Mouse (Mus musculus): ENCODE data around the gene Iqck.

The Iqck gene

GRCm38 (mm10) chr7:118914561-118915165 is 59.1 kb downstream of the Iqck start:
- no peak for DNase-seq

DNA sequence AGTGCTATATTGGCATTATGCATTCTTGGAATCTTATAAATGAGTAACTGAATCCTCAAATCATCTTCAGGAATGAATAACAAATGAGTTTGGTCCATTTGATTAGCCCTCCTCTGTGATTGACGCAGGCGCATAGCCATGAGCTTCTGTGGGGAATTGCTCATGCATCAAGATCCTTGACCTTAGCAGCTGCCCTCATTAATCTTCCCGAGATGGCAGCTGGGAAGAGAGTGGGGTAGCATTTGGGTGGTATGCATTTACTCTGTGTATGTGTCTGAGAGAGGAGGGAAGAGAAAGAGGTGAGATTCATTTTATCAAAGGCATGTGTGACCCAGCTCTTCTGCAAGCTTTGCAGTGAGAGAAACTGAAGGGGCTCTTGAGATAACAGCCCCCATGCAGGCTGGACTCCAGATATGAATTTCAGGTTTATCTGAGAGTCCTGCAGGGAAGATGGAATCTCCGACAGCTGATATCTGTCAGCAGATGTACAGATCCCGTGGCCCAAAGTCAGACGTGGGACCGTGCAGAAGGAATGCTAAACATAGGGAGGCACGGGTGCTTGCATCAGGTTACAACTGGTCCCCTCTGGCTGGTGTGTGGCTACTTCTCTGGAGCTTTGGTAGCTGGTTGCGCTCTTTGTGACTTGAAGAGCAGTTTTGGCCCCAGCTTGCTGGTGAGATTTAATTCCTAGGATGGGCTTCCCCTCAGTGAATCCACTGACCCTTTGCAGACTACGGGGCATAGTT is 63.9 kb downstream of the Iqck start:
- DNase-seq, result no peak

- peak; percentile 9 to 15 for DNase-seq
Observed at GRCm38 (mm10) chr7:118922441-118923202, 67.1 kb downstream of the Iqck start.

DNA sequence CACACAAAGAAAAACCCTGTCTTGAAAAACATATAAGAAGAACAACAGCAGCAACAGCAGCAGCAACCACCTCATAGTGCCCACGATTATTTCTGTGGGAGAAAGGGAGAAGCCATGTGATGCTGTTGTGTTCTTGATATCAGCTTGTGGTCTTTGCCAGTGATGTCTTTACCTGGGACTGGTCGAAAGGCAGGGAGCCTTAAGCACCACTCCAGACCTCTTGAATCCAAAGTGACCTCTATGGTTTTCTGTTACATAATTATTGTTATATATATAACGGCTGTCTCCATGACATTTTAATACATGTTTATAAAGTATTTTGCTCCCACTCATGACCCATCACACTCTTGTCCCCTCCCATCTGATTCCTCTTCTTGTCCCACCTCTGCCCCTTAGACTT is 70.0 kb downstream of the Iqck start:
- DNase-seq, result no peak

GRCm38 (mm10) chr7:118926516-118927260 is 71.1 kb downstream of the Iqck start:
- DNase-seq, result no peak

- DNase-seq, result no peak
Observed at GRCm38 (mm10) chr7:118927279-118927678, 71.7 kb downstream of the Iqck start.

- no peak for DNase-seq
Observed at GRCm38 (mm10) chr7:118928316-118928715, 72.8 kb downstream of the Iqck start.

DNA sequence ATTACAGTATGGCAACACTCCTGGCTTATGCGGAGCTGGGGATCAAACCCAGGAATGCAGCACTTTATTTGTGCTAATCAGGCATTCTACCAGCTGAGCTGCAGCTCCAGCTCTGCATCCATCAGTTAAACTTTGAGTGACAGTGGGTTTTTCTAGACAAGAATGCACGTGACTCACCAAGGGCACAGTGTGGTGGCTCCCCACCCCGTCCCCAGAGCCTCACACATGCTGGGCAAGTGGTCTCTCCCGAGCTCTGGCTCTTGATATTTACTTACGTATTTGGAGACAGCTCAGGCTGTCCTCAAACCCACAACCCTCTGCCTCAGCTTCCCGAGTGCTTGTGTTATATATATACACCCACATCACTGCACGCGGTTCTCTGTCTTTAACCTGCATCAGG is 73.4 kb downstream of the Iqck start:
- DNase-seq, result no peak

- peak in 1 of 2 experiments; percentile 31 for DNase-seq
Observed at GRCm38 (mm10) chr7:118929601-118930311, 74.2 kb downstream of the Iqck start.

GRCm38 (mm10) chr7:118931502-118932395 is 76.2 kb downstream of the Iqck start:
- no peak for DNase-seq

- no peak for DNase-seq
Observed at GRCm38 (mm10) chr7:118935306-118935705, 79.8 kb downstream of the Iqck start.

DNA sequence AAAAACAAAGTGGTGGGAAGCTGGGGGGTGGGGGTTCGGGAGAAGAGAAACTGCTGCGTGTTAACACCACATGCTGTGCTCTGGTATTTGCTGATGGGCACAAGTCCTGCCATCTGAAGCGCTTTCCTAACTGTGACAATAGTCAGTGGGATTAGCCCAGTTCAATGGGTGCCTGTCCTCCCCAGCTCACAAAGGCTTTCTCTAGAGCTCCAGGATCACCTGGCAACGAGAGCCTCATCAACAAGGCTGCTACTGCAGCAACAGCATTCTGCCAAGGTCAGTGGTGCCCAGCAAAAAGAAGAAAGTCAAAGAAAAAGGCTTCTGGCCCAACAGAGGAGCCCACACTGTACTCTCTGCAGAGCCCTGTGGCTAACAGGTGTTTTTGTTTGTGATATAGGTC is 81.3 kb downstream of the Iqck start:
- no peak for DNase-seq

GRCm38 (mm10) chr7:118937469-118938387 is 82.2 kb downstream of the Iqck start:
- DNase-seq, result no peak

DNA sequence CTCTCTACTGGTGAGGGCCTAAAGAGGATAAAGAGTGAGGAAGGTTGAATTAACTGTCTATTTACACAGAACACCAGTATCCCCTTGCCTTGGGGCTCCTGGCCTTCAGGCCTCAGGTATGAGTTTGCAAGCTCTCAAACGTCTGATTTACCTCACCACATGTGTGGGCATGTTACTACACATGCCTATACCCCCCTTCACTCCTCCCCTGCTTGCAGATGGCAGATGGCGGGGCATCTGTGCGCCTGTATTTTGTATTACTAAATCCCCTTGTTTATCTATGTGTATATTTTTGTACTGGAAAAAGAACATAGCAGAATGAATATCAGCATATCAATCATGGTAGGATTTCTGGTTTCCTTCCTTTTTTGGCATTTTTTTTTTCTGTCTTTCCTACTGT is 86.7 kb downstream of the Iqck start:
- DNase-seq, result no peak

DNA sequence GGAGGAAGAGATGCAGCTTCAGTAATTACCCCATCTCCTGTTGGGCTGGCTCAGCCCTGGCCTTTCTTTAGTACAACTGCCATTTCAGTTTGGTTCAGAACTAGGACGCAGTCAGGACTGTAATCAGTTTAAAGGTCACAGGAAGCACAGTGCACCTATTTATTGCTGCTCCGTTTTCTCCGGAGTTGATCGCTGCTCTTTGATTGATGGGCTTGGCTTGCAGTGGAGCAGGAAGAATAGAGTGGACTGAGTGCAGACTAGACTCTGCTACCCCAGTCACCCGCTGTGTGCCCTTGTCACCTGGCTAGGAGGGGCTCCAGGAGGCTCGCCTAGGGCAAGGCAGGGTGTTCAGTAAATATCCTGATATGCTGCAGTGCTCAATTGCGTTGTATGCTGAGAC is 87.6 kb downstream of the Iqck start:
- DNase-seq, result no peak

- no peak for DNase-seq
Observed at GRCm38 (mm10) chr7:118944884-118945283, 89.3 kb downstream of the Iqck start.

DNA sequence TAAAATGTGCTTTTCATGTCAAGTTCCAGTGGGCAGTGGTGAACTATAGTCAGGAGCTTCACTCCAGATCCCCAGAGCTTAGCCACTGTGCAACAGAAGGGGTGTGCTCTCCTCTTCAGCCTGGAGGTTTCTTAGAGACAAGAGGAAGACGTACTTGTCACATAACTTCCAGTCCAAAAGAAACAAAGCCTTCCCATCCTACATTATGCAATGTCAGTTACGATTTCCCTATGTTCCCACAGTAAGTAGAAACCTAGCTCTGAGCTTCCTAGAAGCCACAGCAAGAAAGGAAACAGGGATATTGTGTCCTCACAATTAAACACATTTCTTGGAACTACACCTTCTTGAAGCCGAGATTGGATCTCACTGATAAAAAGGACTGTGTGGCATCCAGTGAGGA is 91.7 kb downstream of the Iqck start:
- no peak for DNase-seq

GRCm38 (mm10) chr7:118948677-118949282 is 93.2 kb downstream of the Iqck start:
- no peak for DNase-seq

GRCm38 (mm10) chr7:118949749-118950148 is 94.2 kb downstream of the Iqck start:
- no peak for DNase-seq

All from kidney, postnatal 4 days (tissue).